Mouse (Mus musculus): ENCODE results near the gene Fbxl17.

DNA sequence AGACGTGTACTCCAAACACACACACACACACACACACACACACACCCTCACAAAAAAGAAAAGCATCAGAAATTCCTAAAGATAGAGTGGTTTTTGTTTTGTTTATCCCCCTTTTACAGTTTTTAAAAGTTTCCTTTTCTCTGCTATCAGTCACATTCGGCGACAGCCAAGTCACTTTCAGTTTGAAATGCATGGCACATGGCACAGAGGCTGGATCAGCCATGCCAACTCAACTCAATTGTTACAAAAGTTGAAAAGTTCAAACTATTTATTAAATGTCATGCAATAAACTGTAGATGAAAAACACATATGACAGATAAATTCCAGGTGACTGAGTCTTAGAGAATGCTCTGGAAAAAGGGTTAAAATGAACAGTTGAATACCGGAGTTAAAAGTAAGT is 287.8 kb downstream of the Fbxl17 start:
- TF ChIP-seq RAD21 (IDR thresholded peaks at IDR 0.05; ENCODE audit: low read depth, low read length): no peak
- no peak for TF ChIP-seq EP300 (IDR thresholded peaks at IDR 0.05; ENCODE audit: low read depth in 1 of 2, low read length in 2 of 2)
- TF ChIP-seq CTCF (IDR thresholded peaks at IDR 0.05 in 2 of 3, conservative IDR thresholded peaks at IDR 0.05 in 1 of 3; ENCODE audit: control insufficient read depth in 1 of 3, insufficient read depth in 1 of 3, low read depth in 2 of 3, low read length in 3 of 3, poor library complexity in 1 of 3, severe bottlenecking in 1 of 3): no peak
- TF ChIP-seq ELF1 (IDR thresholded peaks at IDR 0.05; ENCODE audit: low read depth, low read length): no peak
- no peak for TF ChIP-seq POLR2A (IDR thresholded peaks at IDR 0.05; ENCODE audit: control insufficient read depth in 1 of 2, insufficient read depth in 1 of 2, low read depth in 1 of 2, low read length in 2 of 2, poor library complexity in 1 of 2)
- TF ChIP-seq POLR2AphosphoS2 (IDR thresholded peaks at IDR 0.05; ENCODE audit: low read length): no peak
- TF ChIP-seq MEF2A (IDR thresholded peaks at IDR 0.05; ENCODE audit: extremely low read depth, insufficient replicate concordance, low read depth, low read length, poor library complexity, severe bottlenecking): no peak
- no peak for TF ChIP-seq MYB (IDR thresholded peaks at IDR 0.05; ENCODE audit: low read depth, low read length)
- TF ChIP-seq NELFE (IDR thresholded peaks at IDR 0.05; ENCODE audit: low read depth, low read length): no peak
- no peak for TF ChIP-seq RCOR1 (IDR thresholded peaks at IDR 0.05; ENCODE audit: low read depth, low read length)
- TF ChIP-seq MAZ (IDR thresholded peaks at IDR 0.05; ENCODE audit: low read depth, low read length): no peak
- no peak for TF ChIP-seq USF2 (IDR thresholded peaks at IDR 0.05; ENCODE audit: borderline replicate concordance in 1 of 2, insufficient read depth in 1 of 2, low read depth in 1 of 2, low read length in 2 of 2)
- TF ChIP-seq MXI1 (IDR thresholded peaks at IDR 0.05; ENCODE audit: low read depth, low read length): no peak

Measured in MEL (cell line).